Mouse (Mus musculus) kidney, embryonic 15.5 days (tissue): ENCODE measurements around the gene Aaed1. TPM values are rescaled to one million over a fixed set of nuclear protein-coding genes. Genes with fewer than 3 reads are reported as not detected.

Experiments used
- ATAC-seq: fragments of 200-750 bp; cut with Nextera tagmentation; replicated peaks from 2 replicates; pipeline ENCODE4 v1.8.0; 2017; ENCODE audit warnings: moderate TSS enrichment; ENCODE audit not compliant: low FRiP score
- H3K27ac ChIP-seq: fragments of 300-500 bp; sonication (generic); 2 replicates; pipeline ENCODE4 v1.5.1; 2015; ENCODE audit warnings: mild to moderate bottlenecking, inconsistent platforms
- H3K27me3 ChIP-seq: fragments of 300-500 bp; sonication (generic); 2 replicates; pipeline ENCODE4 v1.6.1; 2015; ENCODE audit warnings: inconsistent platforms
- H3K36me3 ChIP-seq: fragments of 300-500 bp; sonication (generic); 2 replicates; pipeline ENCODE4 v1.6.1; 2015; ENCODE audit warnings: inconsistent platforms
- H3K4me1 ChIP-seq: fragments of 300-500 bp; sonication (generic); 2 replicates; pipeline ENCODE4 v1.6.1; 2015; ENCODE audit warnings: inconsistent platforms
- H3K4me2 ChIP-seq: fragments of 300-500 bp; sonication (generic); 2 replicates; pipeline ENCODE4 v1.6.1; 2015; ENCODE audit warnings: moderate library complexity, mild to moderate bottlenecking, inconsistent platforms
- H3K4me3 ChIP-seq: fragments of 300-500 bp; sonication (generic); replicated peaks from 2 replicates; pipeline ENCODE4 v1.5.1; 2015; ENCODE audit warnings: mild to moderate bottlenecking, inconsistent platforms
- H3K9ac ChIP-seq: fragments of 300-500 bp; sonication (generic); 2 replicates; pipeline ENCODE4 v1.6.1; 2015; ENCODE audit warnings: mild to moderate bottlenecking, inconsistent platforms
- H3K9me3 ChIP-seq: fragments of 300-500 bp; sonication (generic); replicated peaks from 2 replicates; pipeline ENCODE4 v1.6.1; 2016; ENCODE audit warnings: inconsistent platforms
- WGBS: fragments of 180-500 bp; shearing (Covaris S2); methylation state at CpG from one replicate; pipeline ENCODE4 v1.1.7; 2015; ENCODE audit warnings: mixed read lengths; 5-methylcytosine and 5-hydroxymethylcytosine counted together
- polyA plus RNA-seq: library from polyadenylated mRNA; unstranded; fragments of >200 nt; fragmentation: Nextera tagmentation; extraction: Ambion mirVana; gene quantifications from 2 replicates; pipeline ENCODE4 v1.2.1, GENCODE M21; 2015

Gene Aaed1
- polyA plus RNA-seq, 1 experiment from 2014 or later = 58.1 TPM

DNA sequence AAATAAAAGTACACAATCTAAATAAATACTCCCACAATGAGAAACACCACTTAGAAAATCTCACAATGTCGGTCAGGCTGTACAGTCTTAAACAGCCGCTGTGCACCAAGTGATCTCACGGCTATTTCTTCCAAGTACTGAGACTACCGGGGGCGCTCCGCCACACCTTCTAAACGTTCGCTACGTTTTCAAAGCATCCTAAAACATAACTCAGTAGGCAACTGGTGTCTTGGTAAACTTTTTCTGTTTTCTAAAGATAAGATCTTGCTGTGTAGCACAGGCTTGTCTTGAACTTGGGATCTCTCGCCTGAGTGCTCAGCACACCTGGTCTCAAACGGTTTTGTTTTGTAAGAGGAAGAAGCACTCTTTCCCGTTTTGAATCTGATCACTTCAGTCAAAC is 66.4 kb downstream of the Aaed1 start:
- H3K27ac ChIP-seq = no peak overlapping the region
- H3K4me1 ChIP-seq = peaks cover 15% of the 10 kb centered on the region
- H3K9ac ChIP-seq = no peak overlapping the region
- no peak for ATAC-seq
- 79% methylated on average over 12 of the region's 12 CpGs for WGBS
- H3K4me3 ChIP-seq = no peak overlapping the region
- H3K9me3 ChIP-seq = no peaks in the 10 kb centered on the region
- no peaks in the 10 kb centered on the region for H3K27me3 ChIP-seq
- peaks cover 3% of the 10 kb centered on the region; the same call in 1 of the 2 replicates for H3K36me3 ChIP-seq
- no peak overlapping the region for H3K4me2 ChIP-seq

DNA sequence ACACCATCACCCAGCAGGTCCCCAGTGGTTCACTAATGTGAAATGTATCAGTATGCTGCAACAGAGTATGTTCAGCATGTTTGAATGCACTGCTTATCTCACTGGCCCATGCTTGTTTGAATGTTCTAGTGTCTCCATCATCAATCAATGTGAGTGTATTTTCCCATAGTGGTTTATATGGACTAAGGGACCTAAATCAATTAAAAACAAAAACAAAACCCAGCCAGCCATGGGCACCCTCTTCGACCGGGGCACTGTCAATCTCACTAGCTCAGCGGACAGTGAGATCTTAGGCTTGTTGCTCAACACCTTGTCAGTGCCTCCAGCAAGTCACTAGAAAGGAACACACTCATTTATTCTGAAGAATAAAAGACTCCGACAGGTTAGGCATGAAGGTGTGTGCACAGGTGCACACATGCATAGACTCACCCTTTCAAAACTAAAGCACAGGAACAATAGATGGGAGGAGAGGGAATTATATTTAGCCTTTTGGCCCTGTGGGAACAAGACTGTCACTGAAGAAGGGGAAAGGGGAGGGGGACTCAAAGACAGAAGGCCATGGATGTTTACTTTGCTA is 67.7 kb downstream of the Aaed1 start:
- H3K27me3 ChIP-seq = no peaks in the 10 kb centered on the region
- peaks cover 15% of the 10 kb centered on the region for H3K4me1 ChIP-seq
- no peak overlapping the region for H3K4me2 ChIP-seq
- no peak overlapping the region for H3K27ac ChIP-seq
- no peak overlapping the region for H3K4me3 ChIP-seq
- H3K36me3 ChIP-seq = peaks cover 3% of the 10 kb centered on the region; the same call in 1 of the 2 replicates
- no peaks in the 10 kb centered on the region for H3K9me3 ChIP-seq
- no peak for ATAC-seq
- WGBS = 78% methylated on average over 4 of the region's 4 CpGs
- H3K9ac ChIP-seq = no peak overlapping the region

DNA sequence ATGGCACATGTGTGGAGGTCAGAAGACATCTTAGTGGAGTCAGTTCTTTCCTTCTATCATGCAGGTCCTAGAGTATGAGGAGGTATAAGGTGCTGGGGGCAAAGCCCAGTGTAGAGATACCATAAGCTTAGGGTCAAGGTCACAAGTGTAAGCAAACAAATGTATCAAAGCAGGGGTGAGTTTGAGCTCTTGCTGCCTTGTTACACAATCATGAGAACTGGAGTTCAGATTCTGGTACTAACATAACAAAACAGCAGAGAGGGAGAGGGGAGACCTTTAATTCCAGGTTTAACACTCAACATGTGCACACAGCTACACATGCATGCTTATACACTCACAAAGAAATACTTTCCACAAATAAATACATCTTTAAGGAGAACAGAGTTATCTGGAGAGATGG is 69.8 kb downstream of the Aaed1 start:
- Histone ChIP-seq H3K27ac (no peak overlapping the region), H3K36me3 (peaks cover 3% of the 10 kb centered on the region; the same call in 1 of the 2 replicates), H3K4me1 (no peaks in the 10 kb centered on the region), H3K9ac (no peak overlapping the region), H3K9me3 (no peaks in the 10 kb centered on the region), H3K27me3 (no peaks in the 10 kb centered on the region), H3K4me2 (no peak overlapping the region), H3K4me3 (no peak overlapping the region)
- no peak for ATAC-seq

DNA sequence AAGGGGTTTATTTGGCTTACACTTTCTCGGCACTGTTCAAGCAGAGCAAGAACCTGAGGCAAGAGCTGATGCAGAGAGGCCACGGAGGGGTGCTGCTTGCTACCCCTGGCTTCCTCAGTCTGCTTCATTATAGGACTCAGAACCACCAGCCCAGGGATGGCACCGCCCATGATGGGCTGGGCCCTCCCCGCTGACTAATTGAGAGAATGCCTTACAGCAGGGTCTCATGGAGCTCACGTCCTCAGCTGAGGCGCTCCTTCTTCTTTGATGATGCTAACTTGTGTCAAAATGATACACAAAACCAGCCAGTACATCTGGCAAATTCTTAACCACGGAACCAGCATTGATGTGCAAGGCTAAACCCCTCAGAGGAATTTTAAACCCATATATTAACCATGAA is 71.9 kb downstream of the Aaed1 start:
- no peak overlapping the region for H3K27ac ChIP-seq
- no peaks in the 10 kb centered on the region for H3K27me3 ChIP-seq
- no peak overlapping the region for H3K4me2 ChIP-seq
- WGBS = 77% methylated on average over 7 of the region's 7 CpGs
- no peak for ATAC-seq
- H3K36me3 ChIP-seq = peaks cover 3% of the 10 kb centered on the region; the same call in 1 of the 2 replicates
- no peak overlapping the region for H3K4me3 ChIP-seq
- H3K9ac ChIP-seq = no peak overlapping the region
- H3K9me3 ChIP-seq = no peaks in the 10 kb centered on the region
- H3K4me1 ChIP-seq = peaks cover 9% of the 10 kb centered on the region; the same call in 1 of the 2 replicates

- Histone ChIP-seq H3K9ac (no peak overlapping the region), H3K4me3 (no peak overlapping the region), H3K27ac (peak overlapping the region; percentile 33), H3K9me3 (no peaks in the 10 kb centered on the region), H3K36me3 (peaks cover 3% of the 10 kb centered on the region; the same call in 1 of the 2 replicates), H3K27me3 (no peaks in the 10 kb centered on the region), H3K4me1 (peaks cover 15% of the 10 kb centered on the region; the same call in 1 of the 2 replicates), H3K4me2 (no peak overlapping the region)
- ATAC-seq = peak; percentile 29; the same call in 1 of the 2 replicates
Observed at GRCm38 (mm10) chr13:64237681-64238157, 74.8 kb downstream of the Aaed1 start.

GRCm38 (mm10) chr13:64237000-64237680 is 75.4 kb downstream of the Aaed1 start:
- Histone ChIP-seq H3K9me3 (no peaks in the 10 kb centered on the region), H3K9ac (no peak overlapping the region), H3K4me2 (no peak overlapping the region), H3K4me1 (peaks cover 15% of the 10 kb centered on the region; the same call in 1 of the 2 replicates), H3K27me3 (no peaks in the 10 kb centered on the region), H3K36me3 (no peaks in the 10 kb centered on the region), H3K4me3 (no peak overlapping the region), H3K27ac (peak overlapping the region; percentile 33)
- ATAC-seq = peak; percentile 49; the same call in 1 of the 2 replicates
- 64% methylated on average over 4 of the region's 4 CpGs for WGBS

GRCm38 (mm10) chr13:64235777-64236176 is 76.7 kb downstream of the Aaed1 start:
- Histone ChIP-seq H3K27ac (no peak overlapping the region), H3K4me3 (no peak overlapping the region), H3K4me2 (no peak overlapping the region), H3K9ac (no peak overlapping the region), H3K36me3 (no peaks in the 10 kb centered on the region), H3K27me3 (no peaks in the 10 kb centered on the region), H3K9me3 (no peaks in the 10 kb centered on the region), H3K4me1 (peaks cover 15% of the 10 kb centered on the region; the same call in 1 of the 2 replicates)
- WGBS = 78% methylated on average over 3 of the region's 3 CpGs
- no peak for ATAC-seq

- Histone ChIP-seq H3K4me2 (no peak overlapping the region), H3K9me3 (no peaks in the 10 kb centered on the region), H3K36me3 (no peaks in the 10 kb centered on the region), H3K4me1 (peaks cover 15% of the 10 kb centered on the region; the same call in 1 of the 2 replicates), H3K9ac (no peak overlapping the region), H3K4me3 (no peak overlapping the region), H3K27ac (0 out of 2 replicates have a peak overlapping the region, but pooled peaks have one; percentile 32), H3K27me3 (no peaks in the 10 kb centered on the region)
- WGBS = 62% methylated on average over 4 of the region's 4 CpGs
- ATAC-seq = no peak
Observed at GRCm38 (mm10) chr13:64235062-64235715, 77.3 kb downstream of the Aaed1 start.

DNA sequence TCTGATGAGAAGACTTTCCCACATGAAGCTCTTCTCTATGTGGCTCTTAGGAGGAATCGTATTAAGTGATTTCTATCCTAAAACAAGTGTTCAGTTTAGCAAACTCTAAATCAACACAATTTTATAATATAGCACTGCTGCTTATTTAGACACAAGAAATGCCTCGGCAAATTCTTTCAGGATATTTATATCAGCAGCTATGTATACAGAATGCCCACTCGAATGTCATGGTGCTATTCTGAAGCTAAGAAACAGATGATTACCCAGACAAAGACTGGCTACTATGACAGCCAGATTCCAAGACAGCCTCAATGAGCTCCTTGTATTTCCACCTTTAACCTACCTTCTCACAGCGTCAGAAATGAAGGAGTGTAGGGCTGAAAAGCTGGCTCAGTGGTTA is 79.4 kb downstream of the Aaed1 start:
- H3K4me1 ChIP-seq = peaks cover 15% of the 10 kb centered on the region; the same call in 1 of the 2 replicates
- H3K9ac ChIP-seq = no peak overlapping the region
- WGBS = 88% methylated on average over 4 of the region's 4 CpGs
- ATAC-seq = no peak
- no peaks in the 10 kb centered on the region for H3K36me3 ChIP-seq
- no peaks in the 10 kb centered on the region for H3K9me3 ChIP-seq
- no peak overlapping the region for H3K27ac ChIP-seq
- H3K4me2 ChIP-seq = no peak overlapping the region
- no peak overlapping the region for H3K4me3 ChIP-seq
- no peaks in the 10 kb centered on the region for H3K27me3 ChIP-seq

- 89% methylated on average over 4 of the region's 4 CpGs for WGBS
- Histone ChIP-seq H3K27ac (no peak overlapping the region), H3K4me1 (no peaks in the 10 kb centered on the region), H3K9ac (no peak overlapping the region), H3K4me3 (no peak overlapping the region), H3K36me3 (0 out of 2 replicates have a peak, but pooled peaks cover 2% of the 10 kb centered on the region), H3K9me3 (no peaks in the 10 kb centered on the region), H3K4me2 (no peak overlapping the region), H3K27me3 (no peaks in the 10 kb centered on the region)
- ATAC-seq = no peak
Observed at GRCm38 (mm10) chr13:64226725-64227124, 85.8 kb downstream of the Aaed1 start.

DNA sequence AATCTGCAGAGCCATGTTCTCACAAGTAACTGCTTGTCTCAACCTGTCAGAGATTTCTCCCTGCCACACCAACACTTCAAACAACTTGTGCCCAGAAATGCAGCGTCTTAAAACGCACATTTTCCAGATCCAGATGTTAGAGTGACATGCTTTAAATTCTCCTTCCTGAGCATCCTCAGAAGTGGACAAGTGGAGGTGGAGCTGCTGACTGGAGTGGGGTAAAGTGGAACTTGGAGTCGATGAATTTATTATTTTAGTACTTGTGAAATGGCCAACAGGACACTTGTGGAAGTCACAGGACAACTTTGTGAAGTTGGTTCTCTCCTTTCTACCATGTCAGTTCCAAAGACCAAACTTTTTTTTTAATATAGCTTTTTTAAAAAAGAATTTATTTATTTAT is 86.8 kb downstream of the Aaed1 start:
- ATAC-seq = no peak
- Histone ChIP-seq H3K36me3 (0 out of 2 replicates have a peak, but pooled peaks cover 2% of the 10 kb centered on the region), H3K4me1 (no peaks in the 10 kb centered on the region), H3K27ac (no peak overlapping the region), H3K9me3 (no peaks in the 10 kb centered on the region), H3K4me3 (no peak overlapping the region), H3K4me2 (no peak overlapping the region), H3K9ac (no peak overlapping the region), H3K27me3 (no peaks in the 10 kb centered on the region)
- 83% methylated on average over 3 of the region's 3 CpGs for WGBS
